Mouse (Mus musculus) adrenal gland, adult 8-10 months (tissue): ENCODE results near the gene Itga2. TPM values are rescaled to one million over a fixed set of nuclear protein-coding genes. Genes with fewer than 3 reads are reported as not detected.

Experiments
- DNase-seq: peaks from one replicate; pipeline ENCODE4 v3.0.0; 2022
- total RNA-seq, 4 experiments: library from RNA; stranded (reverse); gene quantifications; 2 replicates each; pipeline ENCODE4 v1.2.4; 2022

Itga2 gene
- total RNA-seq = 1 to 10 TPM in 2 of 4 experiments, under 1 TPM in 2; 0.52 to 1.8 (median 1.2) TPM

GRCm38 (mm10) chr13:114931775-114932294 is at the start of gene Itga2:
Itga2 (minus strand) TSS chr13:114932100.
- peak; percentile 42 for DNase-seq

DNA sequence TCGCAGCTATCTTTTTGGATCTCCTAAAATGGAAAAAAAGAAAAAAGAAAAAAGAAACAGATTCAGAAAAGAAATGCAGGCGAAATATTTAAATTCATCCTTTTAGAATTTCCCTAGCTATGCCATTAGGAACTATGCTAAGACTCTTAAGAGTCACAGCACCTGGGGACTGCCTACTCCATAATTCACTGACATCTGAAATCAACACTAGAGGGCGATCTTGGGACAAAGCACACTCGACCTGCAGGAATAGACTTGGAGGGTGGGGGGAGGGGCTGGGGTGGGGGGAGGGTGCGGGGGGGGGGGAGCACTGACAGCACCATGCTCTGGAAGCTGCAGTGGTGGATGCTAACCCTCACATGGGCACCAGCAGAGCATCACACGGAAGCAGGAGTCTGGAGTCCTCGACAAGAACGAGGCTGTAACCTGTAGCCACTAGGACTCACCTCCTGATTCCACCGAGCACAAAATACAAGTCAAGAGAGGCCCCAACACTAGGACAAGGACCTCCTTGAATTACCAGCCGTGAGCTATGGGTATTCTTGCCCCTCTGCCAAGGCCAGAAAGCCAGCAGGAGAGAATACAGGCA is 49.0 kb upstream of the Itga2 start:
- DNase-seq = no peak

GRCm38 (mm10) chr13:114974484-114975042 is 42.7 kb upstream of the Itga2 start:
- DNase-seq = no peak

DNA sequence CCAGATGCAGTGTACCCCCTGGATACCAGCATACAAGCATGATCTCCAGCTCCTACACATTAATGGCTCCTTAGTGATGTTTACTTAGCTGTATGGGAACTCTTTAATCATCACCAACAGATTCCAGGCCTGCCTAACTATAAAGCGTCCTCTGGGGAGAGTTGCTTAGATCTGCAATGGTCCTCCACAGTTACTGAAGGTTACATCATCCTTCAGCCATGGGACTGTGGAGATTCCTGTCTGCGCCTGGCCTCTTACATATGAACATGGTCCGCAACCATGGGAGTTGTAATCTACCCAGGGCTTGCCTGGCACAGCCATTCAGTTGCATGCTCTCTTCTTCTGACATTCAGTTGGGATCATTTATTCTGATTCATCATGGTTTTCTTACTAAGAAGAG is 40.0 kb upstream of the Itga2 start:
- DNase-seq = no peak

DNA sequence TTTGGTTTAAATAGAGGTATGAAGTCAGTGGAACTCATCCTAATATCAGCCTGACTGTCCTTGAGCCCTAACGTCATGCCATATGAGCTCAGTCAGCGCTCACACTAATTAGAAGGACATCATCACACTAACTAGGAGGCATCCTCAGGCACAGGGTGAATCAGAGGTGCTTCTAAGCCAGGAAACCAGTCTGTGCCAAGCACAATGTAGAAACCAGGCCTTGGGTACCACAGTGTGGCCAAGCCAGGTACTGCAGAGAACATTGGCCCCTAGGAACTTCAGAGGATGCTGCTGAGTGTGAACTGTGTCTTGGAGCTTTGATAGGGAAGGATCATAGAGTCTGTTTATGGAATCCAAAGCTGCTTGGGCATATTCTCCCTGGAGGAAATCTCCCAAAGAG is 32.3 kb upstream of the Itga2 start:
- DNase-seq = peak; percentile 82

DNA sequence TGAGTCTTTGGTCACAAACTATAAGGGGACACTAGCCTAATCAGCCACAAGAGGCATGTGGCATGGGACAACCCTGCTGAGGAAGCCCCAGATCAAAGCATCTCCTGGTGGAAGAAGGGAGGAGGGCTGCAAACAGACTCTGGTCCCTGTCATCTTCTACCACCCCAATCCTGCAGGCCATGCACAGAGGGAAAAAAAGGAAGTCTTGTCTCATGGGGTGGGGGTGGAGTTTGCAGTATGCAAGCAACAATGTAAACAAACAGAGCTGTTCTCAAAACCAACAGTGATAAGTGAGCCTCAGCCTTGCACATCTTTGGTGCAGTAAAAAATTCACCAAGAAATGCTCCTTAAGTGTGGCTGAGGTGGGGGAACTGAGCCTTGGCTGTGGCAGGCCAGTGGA is 22.6 kb upstream of the Itga2 start:
- no peak for DNase-seq

DNA sequence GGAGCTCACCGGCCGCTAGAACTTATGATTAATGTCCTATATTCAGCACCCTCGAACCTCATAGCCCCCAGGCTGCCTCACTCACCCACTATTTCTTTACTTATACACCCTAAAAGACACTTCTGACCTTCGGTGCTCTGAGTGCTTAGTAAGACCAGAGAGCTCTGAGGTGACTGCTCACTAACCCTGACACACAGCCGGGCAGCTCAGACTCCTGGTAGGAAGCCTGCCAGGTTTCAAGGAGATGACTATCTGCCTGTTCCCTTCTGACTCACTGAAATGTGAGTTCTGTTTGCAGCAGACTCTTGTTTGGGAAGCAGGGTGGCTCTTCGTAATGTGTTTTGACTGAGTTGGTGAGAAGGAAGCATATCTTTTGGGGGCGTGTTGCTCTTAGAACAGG is 1.6 kb upstream of the Itga2 start:
- DNase-seq = peak; percentile 59

DNA sequence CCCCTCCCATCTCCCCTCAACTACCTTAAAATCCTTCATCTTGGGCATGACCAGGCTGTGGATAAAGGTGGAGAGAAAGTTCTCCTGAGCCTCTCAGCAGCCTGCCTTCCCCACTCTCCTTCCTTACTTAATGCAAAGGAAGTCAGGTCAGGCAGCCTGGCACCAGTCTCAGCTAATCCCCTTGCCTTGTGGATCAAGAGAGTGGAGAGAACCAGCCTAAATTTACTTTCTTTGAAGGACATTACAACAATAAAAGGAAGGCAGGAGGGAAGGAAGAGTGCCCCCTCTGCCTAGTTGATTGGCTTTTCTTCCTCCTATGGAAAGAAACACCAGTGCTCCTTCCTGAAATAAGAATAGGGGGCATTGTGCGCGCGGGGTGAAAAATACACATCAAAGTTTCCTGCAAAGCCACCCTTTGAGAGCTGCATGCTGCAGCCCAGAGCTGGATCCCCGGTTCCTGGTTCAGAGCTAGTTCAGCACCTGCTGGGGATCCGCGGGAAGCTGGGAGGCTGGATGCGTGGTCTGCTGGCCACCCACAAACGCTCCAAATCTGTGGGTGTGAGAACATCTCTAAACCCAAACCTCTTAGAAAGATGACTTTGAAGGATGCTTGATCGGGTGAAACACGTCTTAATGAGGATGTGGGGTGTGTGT is 777 bp downstream of the Itga2 start:
- no peak for DNase-seq

GRCm38 (mm10) chr13:114924785-114925184 is 7.1 kb downstream of the Itga2 start:
- DNase-seq = no peak

DNA sequence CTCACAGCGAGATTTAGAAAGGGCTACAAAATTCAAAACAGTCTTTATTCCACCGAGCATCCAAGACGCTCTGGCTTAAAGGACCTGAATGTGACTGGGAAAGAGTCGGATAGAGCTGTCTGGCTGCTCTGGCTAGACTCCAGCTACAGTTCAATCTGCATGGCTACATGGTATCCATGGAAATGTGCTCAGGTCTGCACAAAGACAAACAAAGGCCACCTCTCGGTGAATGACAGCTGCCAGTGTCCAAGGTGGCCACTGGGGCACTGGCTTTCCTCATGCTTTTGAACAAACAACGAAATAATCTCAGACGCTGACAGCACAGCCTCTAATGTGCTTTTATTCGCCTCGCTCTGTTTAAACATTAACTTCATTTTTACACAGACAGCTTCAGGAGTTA is 8.6 kb downstream of the Itga2 start:
- no peak for DNase-seq

GRCm38 (mm10) chr13:114915767-114916166 is 16.1 kb downstream of the Itga2 start:
- DNase-seq = no peak

DNA sequence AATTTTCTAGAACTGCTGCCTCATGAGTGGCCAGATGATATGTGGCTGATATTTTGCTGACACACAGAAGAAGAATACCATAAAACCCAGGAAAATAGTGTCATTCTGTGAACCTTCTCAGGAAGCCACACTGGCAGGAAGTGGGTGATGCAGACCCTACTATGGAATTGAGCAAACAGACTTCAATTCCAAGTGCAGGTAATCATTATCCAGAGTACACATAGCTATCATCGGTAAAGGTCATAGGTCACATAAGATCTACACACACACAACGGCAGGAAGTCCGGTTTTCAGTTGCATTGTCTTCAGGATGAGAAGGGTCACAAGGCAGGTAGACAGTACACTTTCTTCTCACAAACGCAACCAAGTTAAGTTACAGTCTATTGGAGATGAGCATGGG is 16.9 kb downstream of the Itga2 start:
- DNase-seq = no peak

- DNase-seq = no peak
Observed at GRCm38 (mm10) chr13:114914559-114914958, 17.3 kb downstream of the Itga2 start.

GRCm38 (mm10) chr13:114910629-114911028 is 21.3 kb downstream of the Itga2 start:
- no peak for DNase-seq

DNA sequence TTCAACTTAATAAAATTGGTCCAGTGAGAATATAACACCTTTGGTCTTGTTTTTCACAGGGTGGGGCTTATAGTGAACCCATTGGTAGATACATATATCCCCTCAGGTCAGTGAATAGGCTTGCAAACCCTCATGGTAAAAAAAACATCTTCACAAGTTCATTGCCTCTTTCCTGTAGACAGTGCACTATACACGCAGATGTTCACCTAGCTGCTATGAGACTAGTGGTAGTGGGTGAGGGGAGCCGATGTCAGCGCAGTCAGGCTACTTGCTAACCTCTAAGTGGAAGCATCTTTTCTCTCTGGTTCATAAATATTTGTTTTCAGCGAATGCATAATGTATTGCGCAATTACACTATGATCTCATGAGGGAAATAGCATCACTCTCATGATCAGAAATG is 22.4 kb downstream of the Itga2 start:
- DNase-seq = no peak

- DNase-seq = no peak
Observed at GRCm38 (mm10) chr13:114907876-114908275, 24.0 kb downstream of the Itga2 start.

DNA sequence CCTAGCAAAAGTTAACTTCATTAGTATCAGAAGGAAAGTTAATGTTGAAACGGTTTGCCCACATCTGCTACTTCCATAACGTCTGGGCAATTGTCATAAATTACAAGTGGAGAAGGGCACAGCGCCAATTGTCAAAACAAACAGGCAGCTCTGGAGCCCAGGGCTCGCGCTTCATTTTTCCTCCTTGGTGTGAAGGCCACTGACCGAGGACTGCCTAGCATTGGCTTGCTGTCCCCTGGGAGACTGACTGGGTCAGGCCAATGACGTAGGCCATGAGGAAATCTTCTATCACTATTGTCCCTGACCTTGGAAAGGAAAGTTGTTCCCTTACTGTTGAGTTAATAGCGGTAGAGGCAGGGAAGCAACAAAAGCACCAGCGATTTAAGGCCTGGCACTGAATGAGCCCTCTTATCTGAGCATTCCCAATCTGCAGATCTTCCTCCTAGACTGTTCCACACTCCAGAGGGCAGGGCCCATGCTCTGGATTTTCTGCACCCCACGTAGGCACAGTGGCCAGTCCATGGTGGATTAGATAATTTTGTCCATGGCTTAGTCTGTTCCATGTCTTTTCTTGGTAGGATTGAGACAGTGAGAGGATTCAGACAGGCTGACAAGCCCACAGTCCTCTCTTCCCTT is 35.0 kb downstream of the Itga2 start:
- peak; percentile 92 for DNase-seq

- peak; percentile 18 for DNase-seq
Observed at GRCm38 (mm10) chr13:114895896-114896295, 36.0 kb downstream of the Itga2 start.

DNA sequence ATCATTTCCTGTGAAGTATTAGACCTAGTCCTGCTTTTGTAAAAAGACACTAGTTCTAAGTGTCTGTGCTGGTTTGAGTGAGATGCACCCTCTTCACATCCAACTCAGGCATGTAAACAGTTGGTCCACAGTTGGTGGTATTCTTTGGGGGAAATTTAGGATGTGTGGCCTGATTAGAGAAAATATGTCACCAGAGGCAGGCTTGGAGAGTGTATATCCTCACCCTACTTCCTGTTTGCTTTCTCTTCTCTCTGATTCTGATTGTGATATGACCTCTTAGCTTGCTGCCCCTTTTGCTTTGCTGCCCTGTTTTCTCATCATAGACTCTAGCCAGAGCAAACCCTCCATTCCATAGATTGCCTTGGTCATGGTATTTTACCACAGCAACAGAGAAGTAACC is 37.2 kb downstream of the Itga2 start:
- no peak for DNase-seq

- DNase-seq = no peak
Observed at GRCm38 (mm10) chr13:114891655-114892054, 40.2 kb downstream of the Itga2 start.

- no peak for DNase-seq
Observed at GRCm38 (mm10) chr13:114887695-114888094, 44.2 kb downstream of the Itga2 start.

DNA sequence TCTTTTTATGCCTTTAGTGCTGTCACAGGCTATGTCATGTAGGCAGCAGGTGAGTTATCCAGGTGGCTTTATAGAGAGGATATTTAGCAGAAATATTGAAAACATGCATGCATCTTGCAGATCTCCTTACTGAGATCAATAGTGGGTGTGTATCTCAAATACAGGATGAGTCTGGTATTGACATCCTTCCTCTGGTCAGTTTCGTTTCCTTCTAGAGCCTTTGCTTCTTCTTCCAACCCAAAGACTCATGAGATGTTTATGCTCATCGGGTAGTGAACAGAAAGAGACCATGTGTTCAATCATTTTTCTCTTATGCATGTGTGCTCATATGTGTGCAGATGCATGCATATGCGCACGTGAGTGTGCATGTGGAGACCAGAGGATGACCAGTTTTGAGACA is 44.6 kb downstream of the Itga2 start:
- DNase-seq = no peak

- DNase-seq = no peak
Observed at GRCm38 (mm10) chr13:114885171-114885570, 46.7 kb downstream of the Itga2 start.

DNA sequence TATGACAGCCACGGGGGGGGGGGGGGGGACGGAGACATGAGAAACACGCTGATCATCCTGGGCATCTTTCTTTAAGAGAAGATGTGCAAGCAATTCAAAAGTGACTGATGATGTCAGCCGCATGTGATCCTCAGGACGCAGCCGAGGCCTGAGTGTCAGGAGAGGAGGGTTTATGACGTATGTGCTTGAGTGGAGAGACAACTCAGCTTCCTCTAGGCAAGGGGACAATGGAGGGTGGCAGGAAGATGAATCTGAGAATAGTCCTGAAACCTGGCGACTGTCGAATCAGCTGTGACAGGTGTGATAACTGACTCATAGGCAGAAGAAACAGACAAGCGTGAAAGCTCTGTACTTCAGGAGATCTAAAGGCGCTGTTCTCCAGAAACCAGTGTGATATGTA is 53.2 kb downstream of the Itga2 start:
- DNase-seq = no peak
